Mouse (Mus musculus): Measurements from ENCODE around the gene Atrx.

DNA sequence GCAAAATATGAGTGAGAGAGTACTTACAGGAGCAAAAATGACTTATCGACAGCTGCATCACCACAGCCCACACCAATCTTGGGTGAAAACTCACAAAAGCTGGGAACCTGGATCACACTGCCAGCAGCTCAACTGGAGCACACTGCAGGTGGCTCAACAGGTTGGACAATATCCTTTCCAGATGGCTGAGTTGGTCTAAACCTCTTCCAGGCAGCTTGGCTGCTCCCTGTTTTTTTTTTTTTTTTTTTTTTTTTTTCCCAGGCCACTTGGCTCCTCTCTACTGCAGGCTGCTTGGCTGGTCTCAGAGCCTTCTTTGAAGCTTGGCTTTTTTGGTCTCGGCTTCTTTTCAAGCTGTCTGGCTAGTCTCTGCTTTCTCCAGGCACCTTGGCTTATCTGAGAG is 24.8 kb upstream of the Atrx start:
- no peak for TF ChIP-seq GATA1 (IDR thresholded peaks at IDR 0.05; ENCODE audit: borderline replicate concordance, low read length)
- no peak for TF ChIP-seq FLI1 (IDR thresholded peaks at IDR 0.05; ENCODE audit: low read length)
